Mouse (Mus musculus) cortical plate, adult 2 months (tissue): Measurements from ENCODE around the gene Myo1c.

Source experiments
- CTCF ChIP-seq: fragments of 200-500 bp; IDR thresholded peaks from 2 replicates; pipeline ENCODE4 v1.5.1; 2011; ENCODE audit warnings: mild to moderate bottlenecking, control low read depth, low read length; ENCODE audit not compliant: insufficient read depth; ENCODE audit errors: extremely low read depth
- POLR2A ChIP-seq: fragments of 200-500 bp; IDR thresholded peaks from 2 replicates; pipeline ENCODE4 v1.6.1; 2011; ENCODE audit warnings: mild to moderate bottlenecking, low read length, control low read depth; ENCODE audit not compliant: insufficient read depth; ENCODE audit errors: extremely low read depth

DNA sequence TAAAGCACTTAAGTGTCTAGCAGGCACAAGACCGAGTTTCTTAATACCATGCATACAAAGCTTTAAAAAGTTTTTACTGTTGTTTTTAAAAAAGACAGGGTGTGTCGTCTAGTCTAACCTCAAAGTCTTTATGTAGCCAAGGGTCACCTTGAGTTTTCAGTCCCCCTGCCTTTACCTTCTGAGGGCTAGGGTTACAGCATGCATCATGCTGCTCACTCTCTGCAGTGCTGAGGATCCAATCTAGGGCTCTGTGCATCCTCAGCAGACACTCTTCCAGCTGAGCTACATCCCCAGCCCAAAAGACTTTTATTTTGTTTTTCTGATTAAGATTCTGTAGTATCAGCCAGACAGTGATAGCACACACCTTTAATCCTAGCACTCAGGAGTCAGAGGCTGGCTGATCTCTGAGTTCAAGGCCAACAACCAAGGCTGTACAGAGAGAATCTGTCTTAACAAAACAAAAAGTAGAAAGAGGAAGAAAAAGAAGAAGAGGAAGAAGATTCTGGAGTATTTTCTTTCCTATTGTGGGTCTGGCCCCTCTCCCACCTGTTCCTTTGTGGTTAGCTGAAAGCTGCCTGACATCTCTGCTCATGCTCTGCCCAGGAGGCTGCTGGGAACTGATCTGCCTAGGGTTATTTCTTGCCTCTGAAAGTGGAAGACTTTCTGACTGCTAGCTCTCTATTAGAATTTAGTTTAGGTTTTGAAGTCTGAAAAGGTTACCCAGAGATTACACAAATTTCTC is 27.5 kb upstream of the Myo1c start:
- TF ChIP-seq CTCF (no peak), POLR2A (no peak)
